Mouse (Mus musculus) liver, embryonic 14.5 days (tissue): ENCODE measurements around the gene Efl1. TPM values are rescaled to one million over a fixed set of nuclear protein-coding genes. Genes with fewer than 3 reads are reported as not detected.

Experiments
- ATAC-seq: fragments of 200-750 bp; cut with Nextera tagmentation; 2 replicates; pipeline ENCODE4 v1.8.0; 2017; ENCODE audit warnings: moderate number of reproducible peaks, mild to moderate bottlenecking, moderate library complexity; ENCODE audit not compliant: insufficient read depth
- DNase-seq, 3 experiments: peaks; one replicate each; pipeline ENCODE4 v3.0.0-alpha.2; 2012 to 2013; ENCODE audit warnings: low read depth in 3 of 3, low spot score in 3 of 3
- H3K27ac ChIP-seq: fragments of 300-500 bp; sonication (generic); 2 replicates; pipeline ENCODE4 v1.5.1; 2014; ENCODE audit warnings: moderate library complexity, mild to moderate bottlenecking, control low read depth, inconsistent platforms
- H3K27me3 ChIP-seq: fragments of 300-500 bp; sonication (generic); 2 replicates; pipeline ENCODE4 v1.6.1; 2014; ENCODE audit warnings: mild to moderate bottlenecking, low read length, moderate library complexity; ENCODE audit not compliant: control insufficient read depth, insufficient read depth
- H3K36me3 ChIP-seq: fragments of 300-500 bp; sonication (generic); replicated peaks from 2 replicates; pipeline ENCODE4 v1.6.1; 2014; ENCODE audit warnings: low read depth; ENCODE audit not compliant: control insufficient read depth, insufficient read depth
- H3K4me1 ChIP-seq, 2 experiments: fragments of 200-500 bp in 1 of 2; fragments of 300-500 bp in 1 of 2; sonication (generic) in 1 of 2; replicated peaks; 2 replicates each; pipeline ENCODE4 v1.6.1; 2012 to 2014; ENCODE audit warnings: antibody characterized with exemption in 1 of 2, inconsistent platforms in 1 of 2, low read length in 1 of 2; ENCODE audit not compliant: control insufficient read depth in 2 of 2, insufficient read depth in 2 of 2
- H3K4me2 ChIP-seq: fragments of 300-500 bp; sonication (generic); 2 replicates; pipeline ENCODE4 v1.6.1; 2014; ENCODE audit warnings: low read depth, mild to moderate bottlenecking, control low read depth, moderate library complexity
- H3K4me3 ChIP-seq, 2 experiments: fragments of 200-500 bp in 1 of 2; fragments of 300-500 bp in 1 of 2; sonication (generic) in 1 of 2; 2 replicates each; pipeline ENCODE4 v1.5.1; 2012 to 2014; ENCODE audit warnings: low read depth in 2 of 2, low read length in 2 of 2, mild to moderate bottlenecking in 2 of 2, control low read depth in 1 of 2, inconsistent platforms in 1 of 2, moderate library complexity in 1 of 2; ENCODE audit not compliant: insufficient read depth in 1 of 2
- H3K9ac ChIP-seq: fragments of 300-500 bp; sonication (generic); replicated peaks from 2 replicates; pipeline ENCODE4 v1.6.1; 2014; ENCODE audit warnings: mild to moderate bottlenecking, control low read depth, moderate library complexity
- H3K9me3 ChIP-seq: fragments of 300-500 bp; sonication (generic); 2 replicates; pipeline ENCODE4 v1.6.1; 2016; ENCODE audit warnings: low read length, mixed read lengths; ENCODE audit not compliant: control insufficient read depth
- CTCF ChIP-seq: IDR thresholded peaks from 2 replicates; pipeline ENCODE4 v1.5.1; 2016; ENCODE audit warnings: antibody characterized with exemption, low read depth, control low read depth
- EP300 ChIP-seq: IDR thresholded peaks from 2 replicates; pipeline ENCODE4 v1.6.1; 2016; ENCODE audit warnings: antibody characterized with exemption, low read depth
- WGBS: fragments of 180-500 bp; shearing (Covaris S2); extraction: QIAGEN DNeasy Blood & Tissue Kit; methylation state at CpG from one replicate; pipeline ENCODE4 v1.1.7; 2014; ENCODE audit not compliant: insufficient replicate concordance; 5-methylcytosine and 5-hydroxymethylcytosine counted together
- polyA plus RNA-seq, 2 experiments: library from polyadenylated mRNA; depleted of rRNA in 1 of 2; stranded (reverse) in 1 of 2; unstranded in 1 of 2; fragments of >200 nt; fragmentation: Nextera tagmentation in 1 of 2; extraction: Ambion mirVana in 1 of 2; gene quantifications; 2 replicates each; pipeline versions ENCODE4 v1.2.1 to v1.2.3; 2012 to 2014

The Efl1 gene
- polyA plus RNA-seq, 2 experiments: 3.2 to 8.0 TPM

GRCm38 (mm10) chr7:82808257-82808656, 159.8 kb downstream of the Efl1 start:
- no peak for DNase-seq
- no peaks in the 10 kb centered on the region for H3K9me3 ChIP-seq
- no peak for ATAC-seq
- no peaks in the 10 kb centered on the region for H3K4me1 ChIP-seq
- no peak overlapping the region for H3K4me3 ChIP-seq
- H3K27me3 ChIP-seq: no peaks in the 10 kb centered on the region
- no peaks in the 10 kb centered on the region for H3K36me3 ChIP-seq
- TF ChIP-seq EP300 (no peak), CTCF (no peak)
- no peak overlapping the region for H3K4me2 ChIP-seq
- WGBS: 48% methylated on average over 4 of the region's 4 CpGs
- H3K9ac ChIP-seq: no peak overlapping the region
- no peak overlapping the region for H3K27ac ChIP-seq

- Histone ChIP-seq H3K27me3 (no peaks in the 10 kb centered on the region), H3K4me3 (no peak overlapping the region), H3K36me3 (no peaks in the 10 kb centered on the region), H3K9me3 (no peaks in the 10 kb centered on the region), H3K27ac (no peak overlapping the region), H3K4me2 (no peak overlapping the region), H3K9ac (no peak overlapping the region), H3K4me1 (no peaks in the 10 kb centered on the region)
- ATAC-seq (no peak), DNase-seq (no peak)
- TF ChIP-seq CTCF (no peak), EP300 (no peak)
- WGBS: 41% methylated on average over 5 of the region's 5 CpGs
Measured at GRCm38 (mm10) chr7:82809126-82809525, 160.7 kb downstream of the Efl1 start.

GRCm38 (mm10) chr7:82810799-82811139, 162.4 kb downstream of the Efl1 start:
- H3K4me2 ChIP-seq: no peak overlapping the region
- no peak overlapping the region for H3K4me3 ChIP-seq
- DNase-seq (no peak), ATAC-seq (no peak)
- no peaks in the 10 kb centered on the region for H3K4me1 ChIP-seq
- no peaks in the 10 kb centered on the region for H3K9me3 ChIP-seq
- H3K27me3 ChIP-seq: no peaks in the 10 kb centered on the region
- no peak overlapping the region for H3K27ac ChIP-seq
- 54% methylated on average over 5 of the region's 5 CpGs for WGBS
- H3K36me3 ChIP-seq: no peaks in the 10 kb centered on the region
- H3K9ac ChIP-seq: no peak overlapping the region
- TF ChIP-seq CTCF: no peak
- no peak for TF ChIP-seq EP300

GRCm38 (mm10) chr7:82811140-82811851, 162.9 kb downstream of the Efl1 start:
- ATAC-seq: no peak
- no peaks in the 10 kb centered on the region for H3K36me3 ChIP-seq
- no peak overlapping the region for H3K4me2 ChIP-seq
- H3K4me1 ChIP-seq: no peaks in the 10 kb centered on the region
- no peaks in the 10 kb centered on the region for H3K9me3 ChIP-seq
- no peaks in the 10 kb centered on the region for H3K27me3 ChIP-seq
- DNase-seq: no peak
- H3K27ac ChIP-seq: no peak overlapping the region
- H3K4me3 ChIP-seq: no peak overlapping the region
- TF ChIP-seq EP300 (no peak), CTCF (no peak)
- no peak overlapping the region for H3K9ac ChIP-seq
- 46% methylated on average over 19 of the region's 19 CpGs for WGBS

- ATAC-seq (no peak), DNase-seq (no peak)
- WGBS: 68% methylated on average over 19 of the region's 19 CpGs
- H3K4me2 ChIP-seq: no peak overlapping the region
- TF ChIP-seq EP300 (no peak), CTCF (no peak)
- H3K36me3 ChIP-seq: no peaks in the 10 kb centered on the region
- no peak overlapping the region for H3K9ac ChIP-seq
- H3K9me3 ChIP-seq: no peaks in the 10 kb centered on the region
- H3K27ac ChIP-seq: no peak overlapping the region
- no peak overlapping the region for H3K4me3 ChIP-seq
- H3K27me3 ChIP-seq: no peaks in the 10 kb centered on the region
- H3K4me1 ChIP-seq: no peaks in the 10 kb centered on the region
Measured at GRCm38 (mm10) chr7:82812186-82813155, 164.1 kb downstream of the Efl1 start.
